Mouse (Mus musculus) cerebellum, adult 9-11 months (tissue): ENCODE measurements around the gene Nfe2l2.

ENCODE experiments used
- DNase-seq: peaks from one replicate; pipeline ENCODE4 v3.0.0; 2022

Nfe2l2 gene

DNA sequence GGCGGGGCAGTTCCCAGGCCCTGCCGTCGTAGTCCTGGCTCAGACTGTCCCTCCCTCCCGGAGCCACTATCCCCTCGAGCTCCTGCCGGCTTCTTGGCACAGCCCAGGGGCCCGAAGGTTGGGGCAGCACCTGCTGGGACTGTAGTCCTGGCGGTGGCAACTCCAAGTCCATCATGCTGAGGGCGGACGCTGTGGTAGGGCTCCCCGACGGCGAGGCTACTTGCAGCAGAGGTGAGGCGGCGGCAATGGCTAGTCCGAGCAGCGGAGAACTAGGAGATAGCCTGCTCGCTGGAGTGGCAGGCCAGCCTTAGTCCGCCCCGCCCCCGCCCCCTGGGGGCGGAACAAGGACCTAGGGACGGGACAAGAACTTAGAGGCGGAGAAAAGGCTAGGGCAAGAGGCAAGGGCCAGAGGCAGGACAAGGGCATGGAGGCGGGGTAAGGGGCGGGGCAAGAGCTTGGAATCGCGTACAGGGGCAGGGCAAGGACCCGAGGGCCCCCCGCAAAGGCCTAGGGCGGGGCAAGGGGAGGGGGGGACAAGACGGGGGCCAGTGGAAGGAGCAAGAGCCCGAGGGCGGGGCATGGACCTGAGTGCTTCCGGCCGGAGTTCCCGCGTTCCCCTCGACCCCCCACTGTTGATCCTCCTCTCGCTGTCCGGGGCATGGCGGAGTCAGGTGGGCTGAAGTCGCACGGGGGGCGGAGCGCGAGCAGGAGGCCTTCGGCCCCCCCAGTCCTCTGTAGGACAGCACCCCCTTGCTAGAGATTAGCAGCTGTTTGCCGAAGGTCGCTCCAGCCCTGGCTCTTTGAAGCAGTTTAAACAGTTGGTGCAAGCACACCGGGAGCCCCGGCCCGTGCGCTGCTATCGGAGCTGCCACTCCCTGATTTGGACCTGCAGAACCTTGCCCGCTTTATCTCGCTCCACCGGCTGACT, at the start of gene Nfe2l2:
Nfe2l2 (minus strand) TSS at position 408 of the 928 bp plus-strand sequence.
- DNase-seq = peak; percentile 84

DNA sequence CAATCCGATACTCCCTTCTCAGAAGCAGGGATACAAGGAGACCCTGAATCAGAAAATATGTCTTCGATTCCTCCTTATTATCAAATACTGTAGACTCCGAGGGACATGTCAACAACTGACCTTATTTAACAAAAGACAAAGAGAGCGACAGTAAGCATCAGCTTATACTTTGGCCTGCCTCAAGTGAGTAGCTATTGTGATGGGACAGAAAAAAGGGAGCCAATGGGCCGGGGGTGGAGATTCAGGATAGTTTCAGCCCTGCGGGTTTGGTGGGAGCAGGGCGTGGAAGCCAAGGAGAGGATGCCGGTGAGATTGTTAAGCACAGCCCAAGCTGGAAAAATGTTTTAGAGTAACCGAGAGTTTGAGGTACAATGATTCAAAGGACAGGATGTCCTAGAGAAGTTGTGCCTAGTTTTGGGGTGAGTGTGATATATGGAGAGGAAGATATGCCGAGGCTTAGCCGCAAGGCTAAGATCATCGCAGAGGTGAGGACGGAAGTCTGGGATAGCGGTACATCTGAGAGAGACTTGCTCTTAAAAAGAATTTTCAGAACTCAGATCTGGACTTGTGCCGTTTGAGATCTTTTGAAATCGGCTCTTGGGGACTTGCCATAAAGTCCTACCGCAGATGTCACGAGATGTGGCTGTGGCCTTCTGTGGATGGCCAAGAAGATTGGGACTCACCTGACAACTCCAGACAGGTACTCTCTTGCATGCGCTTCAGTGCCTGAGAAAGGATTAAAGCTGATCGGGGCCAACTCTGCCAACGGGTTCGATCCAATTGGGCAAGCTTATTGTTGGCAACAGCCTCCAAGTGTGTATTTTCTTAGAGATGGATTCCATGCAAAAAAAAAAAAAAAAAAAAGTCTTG, 48.1 kb upstream of the Nfe2l2 start:
- DNase-seq = no peak

DNA sequence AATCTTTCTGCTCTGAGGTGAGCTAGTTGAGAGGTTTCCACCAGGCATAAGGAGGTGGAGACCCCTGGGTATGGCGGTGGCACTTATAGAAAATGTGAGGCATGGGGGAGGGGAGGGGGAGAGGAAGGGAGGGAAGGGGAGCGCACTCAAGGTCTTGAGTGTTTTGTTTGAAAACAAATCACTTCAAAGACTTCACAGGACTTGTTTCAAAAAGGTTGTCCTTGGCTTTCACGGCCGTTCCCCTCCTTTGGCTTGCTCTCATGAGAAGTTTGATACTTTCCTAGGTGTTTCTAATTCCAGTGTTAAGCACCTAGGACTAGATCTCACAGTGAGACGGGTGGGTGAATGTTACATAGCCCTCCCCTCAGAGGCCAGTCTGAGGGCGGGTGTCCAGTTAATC, 47.5 kb upstream of the Nfe2l2 start:
- DNase-seq = no peak

DNA sequence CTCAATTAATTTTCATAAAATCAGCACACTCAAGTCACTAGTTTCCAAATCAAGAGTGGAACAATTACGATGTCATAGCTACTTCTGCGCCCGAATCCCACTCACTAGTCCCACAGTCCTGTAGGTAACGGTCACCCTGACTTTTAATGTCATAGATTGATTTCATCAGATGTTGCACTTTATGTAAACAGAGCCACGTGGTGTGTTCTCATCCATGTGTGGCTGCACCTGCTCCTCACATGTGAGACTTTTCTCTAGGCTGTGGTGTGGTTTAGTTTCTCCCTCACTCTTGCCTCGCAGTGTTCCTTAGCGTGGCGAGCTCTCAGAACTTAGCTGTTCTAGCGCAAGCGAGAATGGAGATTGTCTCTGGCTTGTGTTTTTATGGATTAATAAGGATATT, 46.4 kb upstream of the Nfe2l2 start:
- no peak for DNase-seq

DNA sequence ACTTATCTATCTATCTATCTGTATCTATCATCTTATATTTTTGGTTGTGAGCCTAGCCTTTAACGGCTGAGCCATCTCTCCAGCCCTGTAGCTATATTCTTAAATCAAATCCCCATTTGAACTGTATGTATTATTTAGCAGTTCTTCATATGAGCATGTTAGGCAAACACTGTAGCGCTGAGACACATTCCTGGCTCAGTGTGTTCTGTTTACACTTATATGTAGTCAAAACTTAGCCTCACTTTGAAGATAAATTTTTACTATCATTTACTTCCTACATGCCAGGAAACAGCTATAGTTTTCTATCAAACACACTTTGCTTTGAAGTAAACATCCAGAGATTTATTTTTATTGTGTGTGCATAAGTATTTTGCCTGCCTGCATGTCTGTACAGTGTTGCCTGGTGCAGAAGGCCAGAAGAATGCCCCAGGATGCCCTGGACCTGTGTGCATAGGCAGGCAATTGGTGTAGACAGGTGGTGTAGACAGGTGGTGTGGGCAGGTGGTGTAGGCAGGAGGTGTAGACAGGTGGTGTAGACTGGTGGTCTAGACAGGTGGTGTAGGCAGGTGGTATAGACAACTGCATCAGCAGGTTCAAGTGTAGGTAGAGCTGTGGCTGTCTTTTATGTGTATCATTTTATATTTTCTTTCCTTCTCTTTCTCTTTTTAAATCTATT, 45.7 kb upstream of the Nfe2l2 start:
- peak; percentile 43 for DNase-seq

DNA sequence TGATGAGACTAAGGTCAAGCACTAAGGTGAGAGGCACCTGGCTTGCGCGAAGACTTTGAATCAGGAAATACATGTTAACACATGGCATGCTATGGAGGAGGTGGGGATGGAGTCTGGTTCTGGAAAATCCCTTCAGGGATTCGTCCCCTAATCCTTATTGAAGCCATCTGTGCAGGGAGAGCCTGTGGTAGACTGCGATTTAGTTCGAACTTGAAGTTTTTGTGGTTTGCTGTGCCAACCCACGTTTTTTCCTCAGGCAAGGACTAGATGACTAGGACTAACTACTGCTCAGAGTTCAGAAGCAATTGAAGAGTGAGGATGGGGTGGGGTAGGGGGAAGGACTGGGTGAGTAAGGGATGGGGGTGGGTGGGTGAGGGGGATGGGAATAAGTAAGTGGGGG, 44.4 kb upstream of the Nfe2l2 start:
- DNase-seq = no peak

DNA sequence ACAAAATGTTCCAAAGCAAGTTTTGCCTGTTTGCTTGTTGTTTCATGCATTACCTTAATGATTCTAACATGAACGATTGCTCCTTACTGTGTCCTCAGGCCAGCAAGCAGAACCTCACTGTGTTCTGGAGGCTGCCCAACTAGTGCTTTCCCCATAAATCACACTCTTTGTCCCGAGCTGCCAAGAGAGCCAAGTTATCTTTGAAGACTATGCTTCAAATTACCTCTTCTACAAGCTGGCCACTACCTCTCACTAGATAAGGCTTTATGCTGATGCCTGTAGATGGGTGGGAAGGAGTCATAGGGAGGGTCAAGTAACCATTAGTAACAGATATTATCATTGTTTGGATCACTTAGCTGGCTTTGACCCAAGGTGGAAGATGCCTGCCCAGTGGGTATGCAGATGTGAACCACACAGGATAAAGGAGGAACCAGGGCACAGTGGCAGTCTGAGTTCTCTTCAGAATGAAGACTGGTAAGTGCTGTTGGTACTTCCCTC, 32.6 kb upstream of the Nfe2l2 start:
- no peak for DNase-seq

DNA sequence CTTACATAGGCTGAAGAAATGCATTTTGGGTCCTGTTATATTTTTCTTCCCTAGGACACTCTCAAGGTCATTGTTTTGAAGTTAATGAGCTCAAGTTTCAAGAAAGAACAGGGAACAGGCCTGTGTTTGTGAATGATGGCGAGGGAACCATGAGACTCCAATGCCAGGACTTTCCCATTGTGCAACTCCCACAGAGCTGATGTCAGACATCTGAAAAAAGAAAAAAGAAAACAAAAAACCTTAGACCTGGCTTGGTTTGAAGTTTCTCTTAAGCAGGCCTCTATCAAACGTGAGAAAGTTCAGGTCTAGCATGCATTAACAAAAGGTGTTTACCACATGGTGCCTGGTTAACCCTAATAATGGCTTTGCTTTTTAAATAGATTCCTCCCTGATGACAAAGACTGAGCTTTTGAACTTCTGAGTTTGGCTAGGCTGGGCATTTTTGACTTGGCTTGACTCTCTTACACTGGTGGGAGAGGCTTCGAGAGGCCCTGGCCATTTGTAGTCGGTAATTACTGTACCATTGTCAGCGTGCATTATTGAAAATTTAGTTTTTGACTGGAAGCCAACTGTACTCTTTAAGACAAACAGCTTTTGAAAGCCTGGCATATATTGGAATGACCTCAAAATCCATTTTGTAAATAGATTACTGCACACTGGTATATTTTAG, 29.9 kb upstream of the Nfe2l2 start:
- DNase-seq = no peak

DNA sequence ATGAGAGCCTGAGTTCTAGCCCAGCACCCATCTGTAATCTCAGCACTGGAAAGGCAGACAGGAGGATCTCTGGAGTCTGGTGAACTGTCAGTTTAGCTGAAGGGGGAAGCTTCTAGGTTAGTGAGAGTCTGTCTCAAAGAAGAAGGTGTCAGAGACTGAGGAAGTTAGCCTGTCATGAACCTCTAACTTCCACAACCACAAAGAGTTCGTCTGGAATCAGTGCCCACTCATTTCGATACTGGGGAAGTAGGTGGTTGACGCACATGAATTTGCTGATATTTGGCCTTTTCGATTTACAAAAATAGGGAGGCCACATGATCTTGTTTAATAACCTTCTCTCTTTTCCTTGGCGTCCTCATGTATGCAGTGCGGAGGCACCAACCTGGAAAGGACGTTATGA, 28.7 kb upstream of the Nfe2l2 start:
- no peak for DNase-seq

DNA sequence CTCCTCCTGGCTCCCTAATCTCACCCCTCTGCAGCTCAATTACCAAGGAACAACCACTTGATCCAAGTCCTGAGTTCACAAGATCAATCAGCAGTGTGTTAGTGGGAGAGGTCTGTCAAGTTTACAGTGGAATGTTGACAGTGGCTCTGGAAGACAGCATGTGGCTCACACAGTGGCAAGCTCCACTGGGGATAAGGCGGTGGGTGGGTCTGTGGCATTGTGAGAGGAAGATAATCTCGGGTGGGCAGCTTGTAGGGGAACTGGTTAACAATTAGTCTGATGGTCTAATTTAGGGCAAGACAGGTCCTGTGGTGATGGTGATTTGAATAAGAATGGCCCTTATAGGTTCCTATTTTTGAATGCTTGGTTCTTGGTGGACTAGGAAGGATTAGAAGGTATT, 27.5 kb upstream of the Nfe2l2 start:
- no peak for DNase-seq

DNA sequence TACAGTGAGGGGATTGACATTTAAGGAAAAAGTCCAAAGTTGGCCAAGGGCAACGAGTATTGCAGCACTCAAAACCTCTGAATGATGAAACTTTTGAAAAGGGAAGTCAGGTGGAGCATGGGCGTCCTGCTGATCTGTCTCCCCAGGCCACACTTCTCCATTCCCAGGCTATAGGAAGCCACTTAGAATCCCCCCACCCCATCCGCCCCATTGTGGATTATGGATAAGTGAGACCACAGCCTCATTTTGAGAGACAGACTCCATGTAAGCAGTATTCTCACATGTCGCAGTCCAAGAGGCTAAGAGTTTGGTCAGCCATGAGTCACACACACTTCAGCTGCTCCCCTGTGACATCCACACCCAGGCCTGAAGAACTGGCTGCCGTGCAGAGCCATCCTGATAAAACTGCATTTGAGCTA, 26.8 kb upstream of the Nfe2l2 start:
- no peak for DNase-seq

DNA sequence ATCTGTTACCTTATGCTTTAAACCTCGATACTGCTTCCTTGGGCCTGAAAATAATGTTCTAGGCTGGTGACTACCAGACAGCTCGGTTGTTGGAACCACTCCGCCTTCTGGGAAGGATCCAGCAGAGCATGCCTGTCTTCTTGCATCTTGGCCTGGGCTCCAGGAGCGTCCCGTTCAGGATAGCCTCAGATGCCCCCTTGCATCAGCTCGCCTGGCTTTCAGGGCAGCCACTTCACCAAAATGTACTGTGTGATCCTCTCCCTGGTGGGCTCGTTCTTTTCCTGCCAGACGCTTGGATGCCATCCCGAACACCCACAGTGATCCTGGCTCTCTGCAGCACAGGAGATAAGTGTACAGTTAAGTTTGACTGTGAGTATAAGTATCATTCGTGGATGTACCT, 25.6 kb upstream of the Nfe2l2 start:
- DNase-seq = peak; percentile 82

DNA sequence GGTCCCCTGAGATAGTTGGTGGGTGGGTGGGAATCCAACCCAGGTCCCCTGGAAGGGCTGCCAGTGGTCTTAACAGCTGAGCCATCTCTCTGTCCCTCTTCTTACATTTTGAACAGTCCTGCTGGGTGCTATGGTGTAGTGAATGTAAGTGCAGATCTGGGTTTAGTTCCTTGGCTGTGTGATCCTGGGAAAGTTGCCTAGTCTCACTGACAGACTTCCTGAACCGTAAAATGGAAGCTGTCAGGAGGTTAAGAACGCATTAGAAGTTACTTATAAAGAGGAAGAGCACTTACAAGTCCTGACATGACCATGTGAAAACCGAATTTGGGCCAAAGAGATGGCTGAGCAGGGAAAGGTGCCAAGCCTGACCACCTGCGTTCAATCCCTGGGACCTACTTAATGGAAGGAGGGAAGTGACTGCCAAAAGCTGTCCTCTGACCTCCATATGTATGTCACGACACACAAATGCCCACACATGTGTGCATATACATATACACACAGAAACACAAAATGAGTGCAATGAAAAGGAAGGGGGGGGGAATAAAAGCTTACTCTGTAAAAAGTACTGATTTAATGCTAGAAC, 20.5 kb upstream of the Nfe2l2 start:
- peak; percentile 39 for DNase-seq

DNA sequence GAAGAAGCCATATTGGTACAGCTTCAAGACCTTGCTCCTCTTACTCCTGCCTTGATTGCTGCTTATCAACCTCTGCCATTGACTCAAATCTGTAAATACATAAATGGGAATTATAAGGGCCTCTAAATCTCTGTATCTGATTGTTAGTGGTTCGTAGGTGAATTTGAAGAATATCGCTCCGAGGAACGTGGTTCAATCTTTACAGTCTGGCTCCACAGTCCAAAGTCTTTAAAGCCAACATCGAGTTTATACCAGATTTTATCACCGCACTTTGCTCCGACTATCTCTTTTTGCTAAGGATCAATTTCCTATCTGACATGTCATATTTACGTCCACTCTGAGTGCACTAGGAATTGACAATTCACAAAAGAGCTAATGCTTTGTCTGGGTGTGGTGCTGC, 19.0 kb upstream of the Nfe2l2 start:
- no peak for DNase-seq

DNA sequence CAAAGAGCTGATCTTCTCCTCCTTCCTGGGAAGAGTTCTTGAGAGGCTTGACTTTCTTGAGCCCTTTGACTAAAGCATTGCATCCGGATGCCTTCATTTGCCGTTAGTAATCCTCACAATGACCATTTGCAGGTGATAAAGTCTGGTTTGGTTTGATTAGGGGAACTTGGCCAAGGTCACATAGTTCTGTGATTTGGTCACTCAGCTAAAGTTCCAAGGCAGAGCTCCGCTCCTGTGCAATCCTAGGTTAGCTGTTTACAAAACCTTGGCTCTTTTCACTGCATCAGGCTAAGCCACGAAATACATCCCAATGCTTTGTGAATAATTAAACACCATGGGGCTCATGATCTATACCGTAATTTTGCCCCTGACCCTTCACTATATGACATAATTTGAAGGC, 18.5 kb upstream of the Nfe2l2 start:
- DNase-seq = no peak

DNA sequence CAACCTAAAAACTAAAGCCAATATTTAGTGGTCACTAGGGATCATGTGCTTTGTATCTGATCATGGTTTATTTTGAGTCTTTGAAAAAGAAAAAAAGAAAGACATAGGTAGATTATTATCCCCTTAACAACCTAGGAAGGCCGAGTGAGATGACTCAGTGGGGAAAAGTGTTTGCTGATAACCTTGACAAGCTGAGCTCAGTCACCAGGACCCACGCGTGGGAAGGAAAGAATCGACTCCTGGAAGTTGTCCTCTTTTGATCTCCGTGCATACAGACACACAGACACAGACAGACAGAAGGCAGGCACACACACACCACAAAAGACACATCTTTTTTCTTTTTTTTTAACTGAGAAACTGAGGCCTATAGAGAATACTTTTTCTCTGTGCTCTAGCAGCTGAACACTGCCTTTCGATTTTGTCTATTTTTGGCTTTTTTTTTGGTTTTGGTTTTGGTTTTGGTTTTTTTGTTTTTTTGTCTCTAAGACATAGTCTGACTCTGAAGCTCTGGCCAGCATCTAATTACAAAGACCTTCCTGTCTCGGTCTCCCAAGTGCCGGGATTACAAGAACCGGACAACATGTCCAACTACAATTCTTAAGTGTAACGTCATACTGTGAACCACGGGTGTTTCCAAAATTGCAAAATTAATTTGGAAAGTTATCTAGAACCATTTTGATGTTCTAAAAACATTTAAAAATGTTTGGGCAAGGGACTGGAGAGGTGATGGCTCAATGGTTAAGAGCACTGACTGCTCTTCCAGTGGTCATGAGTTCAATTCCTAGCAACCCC, 16.0 kb upstream of the Nfe2l2 start:
- DNase-seq = no peak

DNA sequence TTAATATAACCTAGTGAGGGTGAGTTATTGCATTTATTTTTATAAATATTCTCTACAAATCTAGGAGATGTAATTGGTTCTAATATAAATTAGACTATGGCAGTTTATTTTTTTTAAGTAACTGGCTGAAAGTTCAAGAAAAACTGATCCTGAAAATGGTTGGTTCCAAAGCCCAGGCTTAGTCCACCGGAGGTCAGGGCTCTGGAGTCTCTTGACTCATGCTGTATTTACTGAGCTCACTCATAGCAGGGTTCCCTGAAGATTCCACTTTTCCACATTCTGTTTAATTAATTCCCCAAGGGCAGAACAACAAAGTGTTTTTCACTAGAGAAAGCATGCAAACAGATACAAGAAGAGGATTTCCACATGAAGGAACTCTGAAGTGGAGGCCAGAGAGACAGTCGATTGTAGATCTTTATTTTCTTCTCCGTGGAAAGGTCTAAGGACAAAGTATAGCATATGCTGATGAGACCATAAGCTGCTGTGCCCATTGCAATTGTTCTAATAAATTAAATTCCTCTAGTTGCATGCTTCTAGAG, 15.0 kb upstream of the Nfe2l2 start:
- no peak for DNase-seq

DNA sequence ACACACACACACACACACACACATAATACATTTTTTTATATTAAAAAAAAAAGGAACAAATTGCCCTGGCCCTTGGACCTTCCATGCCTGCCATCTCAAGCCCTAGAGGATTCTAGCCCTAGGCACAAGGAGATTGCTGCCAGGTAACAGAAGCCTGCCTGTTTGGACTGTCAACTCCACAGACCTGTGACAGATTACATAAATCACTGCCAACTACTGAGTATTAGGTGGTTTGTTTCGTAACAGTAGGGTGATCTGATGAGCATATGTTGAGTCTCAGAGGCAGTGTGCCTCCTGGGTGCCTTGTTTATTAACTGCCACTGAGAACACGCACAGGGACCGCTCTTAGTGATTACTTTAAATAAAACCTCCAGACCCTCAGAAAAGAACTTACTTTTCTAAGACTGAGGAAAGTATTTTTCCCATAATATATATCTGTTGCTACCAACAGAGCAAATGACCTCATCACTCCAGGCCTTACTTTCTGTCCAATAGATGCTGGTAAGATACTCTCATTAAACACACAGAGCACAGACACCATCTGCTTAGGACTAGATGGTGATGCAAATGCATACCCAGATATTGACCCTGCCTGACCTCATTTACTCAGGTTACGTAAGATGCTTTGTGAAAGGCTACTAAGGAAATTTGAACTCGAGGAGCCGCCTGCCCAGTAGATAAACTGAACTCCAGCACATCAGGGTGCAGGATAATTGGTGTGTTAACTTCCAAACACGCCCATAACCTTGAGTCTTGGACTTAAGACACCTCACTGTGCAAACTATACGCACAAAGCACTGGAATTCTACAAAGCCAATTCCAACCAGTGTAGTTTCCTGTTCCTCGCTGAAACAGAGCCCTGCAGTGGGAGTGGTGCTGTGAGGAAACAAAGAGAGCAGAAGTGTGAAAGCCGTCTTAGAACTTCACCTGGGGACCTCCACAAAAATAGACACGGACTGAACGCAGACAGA, 11.9 kb upstream of the Nfe2l2 start:
- peak; percentile 84 for DNase-seq

DNA sequence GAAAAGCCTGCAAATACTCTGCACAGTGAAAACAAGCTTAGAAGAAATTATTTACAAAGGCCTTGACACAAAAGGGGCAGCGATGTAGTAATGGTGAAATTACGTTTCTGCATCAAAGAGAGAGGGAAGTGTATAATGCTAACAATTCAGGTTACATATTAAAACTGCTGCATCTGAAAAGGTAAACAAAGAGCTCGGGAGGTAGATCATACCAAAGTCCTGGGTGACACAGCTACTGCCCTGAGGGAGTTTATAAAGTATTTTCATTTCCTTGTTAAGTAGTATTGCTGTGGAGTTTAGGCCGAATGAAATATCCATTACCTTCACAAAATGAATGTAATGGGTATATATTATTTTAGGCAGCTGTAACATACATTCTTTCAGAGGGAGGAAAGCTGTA, 10.3 kb upstream of the Nfe2l2 start:
- no peak for DNase-seq

DNA sequence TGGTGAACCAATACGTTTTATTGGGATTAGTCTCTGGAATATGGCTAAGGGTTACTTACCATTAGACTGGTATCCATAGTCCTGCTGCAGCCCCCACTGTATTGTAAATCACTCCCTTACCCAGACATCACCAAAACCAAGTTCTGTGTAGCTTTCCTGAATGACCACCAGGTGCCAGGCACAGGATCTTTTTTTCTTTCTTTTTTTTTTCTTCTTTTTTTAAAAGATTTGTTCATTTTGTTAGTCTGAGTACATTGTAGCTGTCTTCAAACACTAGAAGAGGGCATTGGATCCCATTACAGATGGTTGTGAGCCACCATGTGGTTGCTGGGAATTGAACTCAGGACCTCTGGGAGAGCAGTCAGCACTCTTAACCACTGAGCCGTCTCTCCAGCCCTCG, 8.6 kb upstream of the Nfe2l2 start:
- no peak for DNase-seq
